Mouse (Mus musculus): ENCODE results near the gene Btnl2. TPM values are rescaled to one million over a fixed set of nuclear protein-coding genes. Genes with fewer than 3 reads are reported as not detected.
A peak's percentile ranks its signal among the peaks of the same experiment; 100 is the strongest.

Gene Btnl2
- total RNA-seq, 2 experiments from 2014 or later = 0.50 to 0.74 TPM

DNA sequence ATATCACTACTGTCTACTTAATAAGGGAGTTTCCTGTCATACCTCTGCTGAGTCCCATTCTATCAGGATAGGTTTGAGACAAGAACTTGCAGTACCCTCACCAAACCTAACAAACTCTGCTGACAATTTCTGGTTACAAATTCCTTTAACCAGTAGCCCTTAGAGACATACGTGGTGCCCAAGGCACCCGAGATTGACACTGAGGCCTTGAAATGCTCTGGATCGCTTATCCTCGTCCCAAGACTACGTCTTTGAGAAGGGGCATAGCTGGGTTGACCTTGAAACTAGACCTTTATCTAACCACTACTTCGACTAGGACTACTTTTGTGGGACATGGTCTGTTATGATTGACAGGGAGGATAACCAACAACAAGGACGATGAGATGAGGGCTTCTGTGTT is 9.1 kb upstream of the Btnl2 start:
- intact Hi-C loops (cut with DNase I) = no loop called here
- no peak for DNase-seq (ENCODE audit: low spot score in 2 of 2)

DNA sequence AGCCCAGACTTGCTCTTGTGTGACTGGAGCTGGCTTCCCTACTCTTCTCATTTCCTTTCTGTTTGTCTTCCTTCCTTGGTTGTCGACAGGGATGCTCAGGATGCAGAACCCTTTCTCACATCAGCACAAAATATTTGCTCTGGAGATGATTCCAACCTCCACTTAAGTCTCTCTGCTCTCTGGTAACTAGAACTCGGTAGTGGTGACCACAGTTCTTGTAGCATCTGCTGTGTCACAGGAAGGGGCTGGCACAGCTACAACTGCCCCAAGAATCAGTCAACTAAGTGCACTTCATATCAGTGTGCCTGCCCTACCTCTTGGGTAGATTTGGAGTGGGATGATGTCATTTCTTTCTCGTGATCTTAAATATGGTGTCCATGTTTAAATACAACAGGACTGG is 8.6 kb upstream of the Btnl2 start:
- intact Hi-C loops (cut with DNase I) = no loop called here
- no peak for DNase-seq (ENCODE audit: low spot score in 2 of 2)

DNA sequence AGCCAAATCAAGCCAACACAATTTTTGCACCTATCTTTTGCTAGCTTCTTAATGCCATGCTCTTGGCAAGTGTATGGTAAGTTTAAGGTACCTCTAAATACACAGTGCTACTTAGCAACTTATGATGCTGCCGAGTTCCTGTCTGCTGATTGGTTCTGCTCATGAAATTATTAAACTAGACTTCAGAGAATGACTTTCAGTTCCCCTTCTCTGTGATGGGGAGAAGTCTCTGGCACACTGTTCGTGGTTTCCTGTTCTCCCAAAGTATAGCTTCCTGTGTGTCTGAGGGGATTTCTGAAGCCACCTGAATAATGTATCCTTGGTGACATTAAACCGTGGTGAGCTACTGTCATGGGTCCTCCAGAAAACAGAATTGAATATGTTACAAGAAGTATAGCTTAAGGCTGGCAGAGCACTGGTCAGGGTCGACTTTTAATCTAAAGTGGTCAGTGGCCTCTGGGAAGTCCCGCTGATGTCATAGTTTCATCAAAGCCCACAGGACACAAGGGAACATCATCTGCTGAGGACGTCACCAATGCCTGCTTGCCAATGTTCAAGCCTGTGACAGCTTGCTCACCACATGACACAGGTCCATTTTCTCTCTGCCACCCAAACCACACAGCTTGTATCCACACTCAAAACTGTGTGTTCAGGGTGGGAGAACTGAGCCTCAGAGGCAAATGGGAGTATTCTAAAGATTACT is 6.9 kb upstream of the Btnl2 start:
- DNase-seq (ENCODE audit: low spot score in 2 of 2) = peak; percentile 10 to 25
- intact Hi-C loops (cut with DNase I) = loop anchor here (2.0 kb wide), 1 partner anchor 97 kb away; no protein-coding TSS in a partner anchor

DNA sequence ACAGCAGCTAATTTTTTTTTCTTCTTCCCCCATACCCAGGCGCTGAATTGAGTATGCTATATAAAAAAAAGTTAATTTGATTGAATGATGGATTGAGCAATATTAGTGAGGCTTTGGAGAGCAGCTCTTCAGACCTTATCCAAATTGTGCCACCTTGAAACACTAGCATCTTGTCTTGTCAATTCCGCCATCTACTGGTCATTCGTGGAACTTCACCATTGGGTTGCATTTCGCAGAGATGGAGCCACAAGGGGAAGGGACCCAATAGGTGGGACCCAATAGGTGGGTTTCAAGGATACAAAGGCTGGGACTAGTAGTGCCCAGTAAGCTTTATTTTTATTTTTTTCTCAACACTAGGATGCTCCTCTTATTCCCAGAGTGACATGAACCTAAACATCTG is 5.2 kb upstream of the Btnl2 start:
- intact Hi-C loops (cut with DNase I) = loop anchor here (2.0 kb wide), 1 partner anchor 99 kb away; no protein-coding TSS in a partner anchor

DNA sequence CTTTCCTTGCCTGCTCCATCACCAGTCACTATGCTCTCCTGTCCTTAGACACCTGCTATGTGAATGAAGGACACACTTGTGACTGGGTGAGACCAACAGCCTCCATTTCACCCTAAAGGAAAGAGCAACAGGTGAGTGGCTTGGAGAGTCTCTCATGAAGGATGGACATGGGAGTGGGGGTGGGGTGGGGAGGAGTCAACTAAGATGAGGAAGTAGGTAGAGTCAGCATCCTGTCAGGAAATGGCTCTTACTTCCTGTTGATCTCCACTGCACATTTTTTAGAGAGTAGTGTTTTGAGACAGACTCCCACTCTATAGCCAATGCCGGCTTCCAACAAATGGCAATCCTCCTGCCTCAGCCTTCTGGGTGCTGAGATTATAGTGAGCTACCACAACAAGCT is 318 bp downstream of the Btnl2 start:
- DNase-seq (ENCODE audit: low spot score in 2 of 2) = no peak
- intact Hi-C loops (cut with DNase I) = no loop called here

More for the DNA sequence above, 5.2 kb upstream of the Btnl2 start:
- peak; percentile 41 to 62 for DNase-seq (ENCODE audit: low spot score in 2 of 2)

DNA sequence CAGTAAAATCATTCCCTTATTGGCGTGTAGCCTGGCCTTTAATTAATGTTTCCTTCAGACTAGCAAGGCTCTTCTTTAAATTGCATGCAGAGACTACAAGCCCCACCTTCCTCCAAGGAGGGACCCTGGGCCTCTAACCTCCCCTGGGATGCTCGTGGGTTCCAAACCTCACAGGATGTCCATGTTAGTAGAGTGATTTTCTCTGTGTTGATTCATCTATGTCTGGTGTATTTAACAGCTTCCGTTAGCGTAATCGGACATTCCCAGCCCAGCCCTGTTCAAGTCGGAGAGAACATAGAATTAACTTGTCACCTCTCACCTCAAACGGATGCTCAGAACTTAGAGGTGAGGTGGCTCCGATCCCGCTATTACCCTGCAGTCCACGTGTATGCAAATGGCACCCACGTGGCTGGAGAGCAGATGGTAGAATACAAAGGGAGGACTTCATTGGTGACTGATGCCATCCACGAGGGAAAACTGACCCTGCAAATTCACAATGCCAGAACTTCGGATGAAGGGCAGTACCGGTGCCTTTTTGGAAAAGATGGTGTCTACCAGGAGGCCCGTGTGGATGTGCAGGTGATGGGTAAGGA is 8.4 kb downstream of the Btnl2 start:
- intact Hi-C loops (cut with DNase I) = no loop called here
- DNase-seq (ENCODE audit: low spot score in 2 of 2) = no peak

DNA sequence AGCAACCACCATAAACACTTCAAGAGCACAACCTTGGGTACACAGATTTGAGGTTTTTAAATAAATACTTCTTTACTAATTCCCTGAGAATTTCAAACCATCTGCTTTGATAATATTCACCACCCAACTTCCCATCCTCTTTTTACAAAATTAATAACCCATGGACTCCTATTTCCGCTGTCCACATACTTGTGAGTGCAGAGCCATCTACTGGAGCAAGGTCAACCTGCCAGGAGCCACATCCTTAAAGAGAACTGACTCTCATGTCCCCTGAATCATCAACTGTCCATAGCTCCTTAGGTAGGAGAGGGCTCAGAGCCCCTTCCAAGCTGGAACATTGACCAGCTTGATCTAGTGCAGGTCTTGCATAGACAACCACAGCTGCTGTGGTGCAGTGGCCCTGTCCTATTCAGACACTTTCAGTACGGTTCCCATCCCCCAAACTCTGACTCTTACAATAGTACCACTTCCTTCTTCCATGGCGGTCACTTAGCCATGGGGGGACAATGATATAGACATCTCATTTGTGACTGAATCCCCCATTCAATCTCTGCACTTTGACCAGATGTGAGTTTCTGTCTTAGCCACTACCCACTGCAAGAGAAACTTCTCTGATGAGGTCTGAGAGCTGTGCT is 9.2 kb downstream of the Btnl2 start:
- DNase-seq (ENCODE audit: low spot score in 2 of 2) = no peak
- intact Hi-C loops (cut with DNase I) = no loop called here

DNA sequence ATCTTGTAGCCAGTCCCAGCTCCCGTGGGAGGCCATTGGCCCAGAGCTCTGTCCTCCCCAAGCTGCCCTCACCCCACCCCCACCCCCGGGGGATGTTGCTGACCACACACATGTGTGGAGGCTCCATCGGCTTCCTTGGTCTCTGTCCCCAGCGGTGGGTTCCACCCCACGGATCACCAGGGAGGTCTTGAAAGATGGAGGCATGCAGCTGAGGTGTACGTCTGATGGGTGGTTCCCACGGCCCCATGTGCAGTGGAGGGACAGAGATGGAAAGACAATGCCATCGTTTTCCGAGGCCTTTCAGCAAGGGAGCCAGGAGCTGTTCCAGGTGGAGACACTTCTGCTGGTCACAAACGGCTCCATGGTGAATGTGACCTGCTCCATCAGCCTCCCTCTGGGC is 10.4 kb downstream of the Btnl2 start:
- no peak for DNase-seq (ENCODE audit: low spot score in 2 of 2)
- intact Hi-C loops (cut with DNase I) = no loop called here

DNA sequence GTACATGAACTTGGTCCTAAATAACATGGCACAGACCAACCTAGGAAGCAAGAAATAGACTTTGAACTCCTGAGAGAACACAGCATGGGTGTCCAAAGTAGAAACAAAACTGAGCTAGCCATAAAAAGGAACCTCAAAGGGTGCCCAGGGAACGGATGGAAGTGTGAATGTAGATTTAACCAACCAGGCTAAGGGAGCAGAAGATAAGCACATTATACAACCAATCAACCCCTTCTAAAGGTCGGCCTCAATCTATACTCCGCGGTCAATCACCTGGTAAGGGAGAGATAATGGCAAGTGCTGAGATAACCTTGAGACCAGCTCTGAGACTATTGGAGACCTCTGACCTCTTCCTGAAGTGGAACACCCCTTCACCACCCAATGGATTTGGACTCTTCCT is 15.9 kb downstream of the Btnl2 start:
- intact Hi-C loops (cut with DNase I) = no loop called here

DNA sequence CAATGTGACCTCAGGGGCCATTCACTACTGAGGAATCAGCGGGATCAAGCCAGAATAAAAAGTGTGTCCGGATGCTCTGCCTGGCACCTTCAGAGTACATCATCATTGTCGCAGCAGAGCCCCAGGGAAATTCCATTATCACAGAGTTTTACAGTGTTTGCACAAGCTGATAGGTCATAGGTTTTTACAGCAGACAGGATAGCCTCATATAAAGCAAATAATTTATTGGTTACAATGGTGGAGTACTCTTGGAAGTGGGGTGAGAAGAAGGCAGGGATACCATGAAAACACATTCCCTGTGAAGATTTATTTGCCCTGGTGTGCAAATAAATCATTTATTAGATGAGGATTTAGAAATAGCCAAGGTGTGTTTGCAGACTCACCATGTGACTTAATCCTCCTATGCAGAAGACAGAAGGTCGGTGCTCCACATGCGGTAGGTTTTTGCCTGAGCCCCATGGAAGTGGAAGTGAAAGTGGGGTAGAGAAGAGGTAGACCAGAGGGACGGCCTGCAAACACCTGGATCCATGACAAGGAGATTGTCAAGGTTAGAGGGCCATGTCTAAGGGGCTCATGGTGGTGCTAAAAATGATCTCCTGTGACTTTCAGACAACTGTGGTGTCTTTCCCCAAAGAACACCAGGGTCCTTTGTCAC is 18.6 kb downstream of the Btnl2 start:
- intact Hi-C loops (cut with DNase I) = no loop called here
- no peak for DNase-seq (ENCODE audit: low spot score in 2 of 2)

More for the DNA sequence above, 15.9 kb downstream of the Btnl2 start:
- DNase-seq (ENCODE audit: low spot score in 2 of 2) = no peak

DNA sequence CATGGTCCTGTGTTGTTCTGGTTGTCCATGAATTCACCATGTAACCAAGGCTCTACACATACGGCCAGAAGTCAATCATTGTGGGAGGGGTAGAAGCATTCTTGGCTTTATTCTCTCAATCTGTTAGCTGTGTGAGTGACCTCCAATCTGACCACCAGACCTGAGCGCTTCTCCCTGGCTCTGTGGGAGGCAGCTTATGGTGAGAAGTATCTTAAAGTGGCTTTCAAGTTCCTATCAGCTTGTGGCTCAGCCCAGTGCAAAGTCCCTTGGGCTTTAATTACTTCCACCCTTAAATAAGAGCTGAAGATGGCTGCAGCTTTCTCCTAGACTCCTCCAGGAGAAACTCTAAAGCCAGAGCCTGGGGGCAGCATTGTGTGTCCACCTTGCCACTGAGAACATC is 22.2 kb downstream of the Btnl2 start, which contains the start of gene Btnl1:
Gene Btnl1 (plus strand): TSS at position 286 of the 400 bp plus-strand sequence.
- intact Hi-C loops (cut with DNase I) = no loop called here
- no peak for DNase-seq (ENCODE audit: low spot score in 2 of 2)

DNA sequence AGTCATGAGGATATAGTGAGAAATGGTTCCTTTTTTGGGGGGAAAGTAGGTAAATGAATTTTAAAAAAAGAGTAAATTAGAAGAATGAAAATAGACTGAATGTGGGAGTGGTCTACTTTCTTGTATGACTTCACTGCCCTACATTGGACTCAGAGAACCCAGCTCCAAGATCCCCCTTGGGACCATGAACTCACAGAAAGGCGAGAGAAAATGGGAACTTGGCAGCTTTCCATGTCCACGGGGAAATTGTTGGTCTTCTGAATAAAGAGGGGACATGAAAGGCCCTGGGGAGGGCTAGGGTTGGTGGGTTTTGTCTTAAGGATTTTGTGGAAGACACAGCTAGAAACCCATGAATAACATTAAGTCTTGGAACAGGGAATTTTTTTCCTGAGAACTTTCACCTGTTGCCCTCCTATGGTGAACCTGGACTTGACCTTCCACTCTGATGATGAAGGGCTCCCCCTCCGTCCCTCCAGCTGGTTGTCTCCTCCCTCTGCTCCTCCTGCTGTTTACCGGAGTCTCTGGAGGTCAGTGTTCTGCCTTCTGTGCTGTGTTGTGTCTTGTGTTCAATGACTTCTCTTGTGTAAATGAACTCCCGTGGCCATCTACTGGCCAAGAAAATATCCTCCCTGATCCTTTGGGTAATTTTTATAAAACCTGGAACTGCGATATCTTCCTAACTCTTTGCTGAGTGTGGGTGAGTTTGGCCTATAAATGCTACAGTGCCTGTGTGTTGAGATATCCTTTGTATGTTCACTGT is 23.0 kb downstream of the Btnl2 start:
- DNase-seq (ENCODE audit: low spot score in 2 of 2) = no peak
- intact Hi-C loops (cut with DNase I) = no loop called here

DNA sequence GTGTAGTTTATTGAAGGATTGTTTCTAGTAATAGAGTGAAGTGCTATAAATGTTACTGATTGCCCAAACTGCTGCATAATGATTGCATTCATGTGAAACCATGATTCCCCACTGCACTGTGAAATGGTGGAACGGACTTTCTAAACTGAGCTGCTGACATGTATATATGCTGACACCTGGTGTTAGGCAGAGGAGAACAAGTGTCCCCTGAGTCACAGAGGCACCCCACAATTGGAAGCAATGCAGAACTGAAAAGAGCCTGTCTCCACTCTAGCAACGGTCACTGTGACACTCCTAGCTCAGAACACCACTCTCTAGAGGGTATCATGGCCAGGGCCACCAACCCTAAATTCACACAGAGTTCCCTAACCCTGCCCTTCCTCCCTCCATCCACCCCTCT is 24.1 kb downstream of the Btnl2 start:
- intact Hi-C loops (cut with DNase I) = no loop called here
- DNase-seq (ENCODE audit: low spot score in 2 of 2) = no peak

DNA sequence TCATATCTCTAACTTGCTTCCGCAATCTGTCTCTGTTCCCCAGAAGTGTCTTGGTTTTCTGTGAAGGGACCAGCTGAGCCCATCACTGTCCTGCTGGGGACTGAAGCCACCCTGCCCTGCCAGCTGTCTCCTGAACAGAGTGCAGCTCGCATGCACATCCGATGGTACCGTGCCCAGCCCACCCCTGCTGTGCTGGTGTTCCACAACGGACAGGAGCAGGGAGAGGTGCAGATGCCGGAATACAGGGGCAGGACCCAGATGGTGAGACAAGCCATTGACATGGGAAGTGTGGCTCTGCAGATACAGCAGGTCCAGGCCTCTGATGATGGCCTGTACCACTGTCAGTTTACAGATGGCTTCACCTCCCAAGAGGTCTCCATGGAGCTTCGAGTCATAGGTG is 24.8 kb downstream of the Btnl2 start:
- intact Hi-C loops (cut with DNase I) = no loop called here
- no peak for DNase-seq (ENCODE audit: low spot score in 2 of 2)

DNA sequence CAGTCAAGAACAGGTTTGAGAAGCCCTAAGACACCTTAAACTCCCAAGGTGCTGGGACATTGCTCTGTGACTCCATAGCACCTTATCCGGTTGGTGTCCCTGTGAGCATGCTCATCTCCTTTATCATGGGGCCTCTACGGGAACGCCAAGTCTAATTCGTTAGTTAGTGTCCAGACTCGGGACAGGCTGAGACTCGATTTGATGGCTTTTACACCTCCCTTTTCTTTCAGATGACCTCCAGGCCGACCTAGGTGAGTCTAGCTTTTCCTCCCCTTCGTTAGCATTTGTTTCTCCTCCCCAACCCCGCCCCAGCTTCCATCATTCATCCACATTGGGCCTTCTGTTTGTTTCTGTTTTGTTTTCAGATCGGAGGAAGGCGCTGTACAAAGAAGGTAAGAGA is 27.3 kb downstream of the Btnl2 start:
- intact Hi-C loops (cut with DNase I) = no loop called here
- no peak for DNase-seq (ENCODE audit: low spot score in 2 of 2)

DNA sequence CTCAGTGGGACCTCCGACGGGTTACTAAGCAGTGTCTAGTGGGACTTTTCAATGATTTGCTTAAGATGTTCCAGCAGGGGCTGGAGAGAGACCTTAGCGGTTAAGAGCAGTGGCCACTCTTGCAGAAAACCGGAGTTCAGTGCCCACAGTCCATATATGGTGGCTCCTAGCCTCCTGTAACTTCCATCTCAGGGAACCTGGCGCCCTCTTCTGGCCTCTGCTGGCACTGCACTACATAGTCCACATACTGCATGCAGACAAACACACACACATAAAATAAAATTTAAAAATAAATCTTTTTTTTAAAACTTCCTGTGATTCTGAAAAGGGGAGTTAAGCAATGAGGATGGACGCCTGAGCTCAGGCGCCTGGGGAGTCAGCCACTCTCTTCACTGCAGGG is 28.6 kb downstream of the Btnl2 start:
- intact Hi-C loops (cut with DNase I) = no loop called here
- DNase-seq (ENCODE audit: low spot score in 2 of 2) = no peak

DNA sequence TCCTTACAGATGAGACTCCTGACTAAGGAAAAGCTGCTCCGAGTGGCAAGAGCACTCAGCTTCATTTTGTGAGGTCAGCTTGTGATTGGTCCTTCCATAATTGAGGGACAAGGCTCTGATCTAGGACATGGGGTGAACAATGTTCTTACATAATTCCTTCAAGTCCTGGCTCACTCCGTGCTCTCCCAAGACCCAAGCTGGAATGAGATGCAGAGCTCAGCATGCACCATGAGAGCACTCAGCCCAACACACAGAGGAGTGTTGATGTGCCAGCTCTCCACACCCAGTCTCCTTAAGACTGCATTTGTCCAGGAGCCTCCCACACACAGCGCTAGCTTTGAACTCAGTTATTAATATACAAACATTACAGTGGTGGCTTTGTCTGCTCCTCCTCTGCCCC is 30.1 kb downstream of the Btnl2 start:
- no peak for DNase-seq (ENCODE audit: low spot score in 2 of 2)
- intact Hi-C loops (cut with DNase I) = no loop called here

DNA sequence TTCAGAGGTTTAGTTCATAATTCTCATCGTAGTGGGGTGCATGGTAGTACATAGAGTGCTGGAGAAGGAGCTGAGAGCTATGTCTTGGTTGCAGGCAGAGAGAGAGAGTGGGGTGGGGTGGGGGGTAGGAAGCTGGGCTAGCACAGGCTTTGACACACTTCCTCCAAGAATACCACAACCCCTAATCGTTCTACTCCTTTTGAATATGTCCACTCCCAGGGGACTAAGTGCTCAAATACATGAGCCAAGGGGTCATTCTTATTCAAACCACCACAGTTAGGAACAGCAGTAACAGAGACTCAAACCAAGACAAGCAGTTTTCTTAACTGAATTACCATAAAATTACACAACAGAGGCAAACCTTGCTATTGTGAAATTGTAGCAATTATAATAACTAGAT is 32.0 kb downstream of the Btnl2 start:
- intact Hi-C loops (cut with DNase I) = no loop called here
- no peak for DNase-seq (ENCODE audit: low spot score in 2 of 2)

DNA sequence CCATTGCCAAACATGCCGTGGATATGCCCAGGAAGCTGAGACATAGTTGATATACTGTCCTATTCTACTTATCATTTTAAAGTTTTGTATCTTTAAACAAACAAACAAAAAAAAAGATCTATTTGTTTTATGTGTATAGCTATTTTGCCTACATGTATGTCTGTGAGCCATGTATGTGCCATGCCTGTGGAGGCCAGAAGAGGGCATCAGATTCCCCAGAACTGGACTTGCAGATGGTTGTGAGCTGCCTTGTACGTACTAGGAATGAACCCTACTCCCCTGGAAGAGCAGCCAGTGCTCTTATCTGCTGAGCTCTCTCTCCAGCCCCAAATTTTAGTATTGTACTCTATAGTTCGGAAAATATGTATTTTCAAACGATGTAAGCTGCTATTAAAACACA is 33.9 kb downstream of the Btnl2 start:
- intact Hi-C loops (cut with DNase I) = loop anchor here (1.0 kb wide), 1 partner anchor 23 kb away; no protein-coding TSS in a partner anchor
- DNase-seq (ENCODE audit: low spot score in 2 of 2) = no peak

DNA sequence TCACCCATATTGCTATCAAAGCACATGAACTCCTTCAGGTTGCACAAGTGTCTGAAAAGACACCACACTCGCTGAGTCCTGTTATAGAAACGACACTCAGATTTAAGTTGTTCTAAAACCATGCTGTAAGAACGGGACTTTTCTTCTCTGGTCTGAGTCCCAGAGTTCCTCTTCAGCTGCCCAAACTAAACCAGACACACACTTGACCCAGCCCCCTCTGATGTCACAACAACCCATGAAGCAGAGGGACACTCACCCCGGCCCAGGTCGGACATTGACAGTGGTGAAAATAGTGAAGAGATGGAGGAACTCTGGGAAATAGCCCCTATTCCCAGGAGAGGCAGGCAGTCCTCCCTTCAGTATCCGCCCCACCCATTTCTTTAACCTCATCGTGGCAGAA is 36.9 kb downstream of the Btnl2 start:
- intact Hi-C loops (cut with DNase I) = no loop called here
- DNase-seq (ENCODE audit: low spot score in 2 of 2) = no peak
